Mouse (Mus musculus) frontal cortex, adult 2 months (tissue): ENCODE results near the gene Il34. TPM values are rescaled to one million over a fixed set of nuclear protein-coding genes. Genes with fewer than 3 reads are reported as not detected.

Experiments used
- polyA plus RNA-seq: library from polyadenylated mRNA; depleted of rRNA; stranded (reverse); fragments of >200 nt; gene quantifications from 2 replicates; pipeline ENCODE4 v1.2.3, GENCODE M21; 2012; rRNA removed

Il34 gene
- polyA plus RNA-seq, 1 experiment, result 119 TPM

Other genes with a start within 250 kb of the Il34 start
- 27.5 and 28.7 TPM in 2 replicates for gene Vac14, start 187.3 kb downstream of the Il34 start, polyA plus RNA-seq
- 202 and 212 TPM in 2 replicates for gene Mtss1l, start 84.4 kb downstream of the Il34 start, polyA plus RNA-seq
- gene Cog4, start 40.7 kb upstream of the Il34 start, polyA plus RNA-seq, result 37.2 and 40.9 TPM in 2 replicates
- gene Sf3b3, start 40.9 kb upstream of the Il34 start, polyA plus RNA-seq, result 39.5 and 39.9 TPM in 2 replicates
- gene Fuk, start 96.6 kb upstream of the Il34 start, polyA plus RNA-seq, result 15.8 and 18.4 TPM in 2 replicates
- gene St3gal2, start 114.0 kb upstream of the Il34 start, polyA plus RNA-seq, result 48.0 and 56.7 TPM in 2 replicates
- gene Ddx19a, start 191.9 kb upstream of the Il34 start, polyA plus RNA-seq, result 25.1 and 27.5 TPM in 2 replicates
- 14.2 TPM in 2 replicates for gene Ddx19b, start 225.8 kb upstream of the Il34 start, polyA plus RNA-seq
- gene Aars, start 227.2 kb upstream of the Il34 start, polyA plus RNA-seq, result 65.7 and 70.7 TPM in 2 replicates